Comparison of ENCODE assay signal across 8 mouse cellular contexts in genomic region chr7:116039196-116039537, GRCm38 (mm10). TPM values are rescaled to one million over a fixed set of nuclear protein-coding genes. Genes with fewer than 3 reads are reported as not detected.
DNase-seq lines count a peak whose midpoint lies in the region; ATAC-seq lines count a peak whose summit lies in the region.

TSS of gene 1110004F10Rik (plus strand) at chr7:116039397.

- WGBS in heart, embryonic 10.5 days = under 1% methylated on average over 11 of the region's 11 CpGs

- DNase-seq in adrenal gland, adult 18-20 months (ENCODE audit: low spot score in 2 of 2) = peak; percentile 7 to 22
- DNase-seq in adrenal gland, adult (ENCODE audit: inconsistent age in 2 of 2, low spot score in 1 of 2) = no peak
- DNase-seq in urinary bladder, postnatal 25 days (ENCODE audit: low spot score) = peak; percentile 5
- DNase-seq in urinary bladder, postnatal 10 days (ENCODE audit: low spot score) = no peak
- no peak for DNase-seq in heart, embryonic 10.5 days (ENCODE audit: low spot score)
- peak in 1 of 2 experiments; percentile 23 for DNase-seq in layer of hippocampus, postnatal 10 days (ENCODE audit: low spot score in 2 of 2)
- DNase-seq in T-cell, adult 2 months (ENCODE audit: low spot score) = no peak

- H3K27me3 ChIP-seq in heart, embryonic 10.5 days (ENCODE audit: insufficient read depth, poor library complexity, severe bottlenecking) = peaks cover 67% of the 10 kb centered on the region

- H3K4me1 ChIP-seq in heart, embryonic 10.5 days = peaks cover 36% of the 10 kb centered on the region

- peak within 1 kb of the TSS; percentile 72 for H3K4me3 ChIP-seq in heart, embryonic 10.5 days

- ATAC-seq in megakaryocyte progenitor cell, adult 5-6 weeks (replicated peaks; ENCODE audit: poor library complexity) = no peak

- H3K9me3 ChIP-seq in heart, embryonic 10.5 days = no peaks in the 10 kb centered on the region

- H3K36me3 ChIP-seq in heart, embryonic 10.5 days = no peaks in the 10 kb centered on the region

- peak within 1 kb of the TSS; percentile 78 for H3K27ac ChIP-seq in heart, embryonic 10.5 days

RNA-seq across cellular contexts. Expression of gene 1110004F10Rik, which starts in this region (rescaled TPM):
- total RNA-seq in adrenal gland, adult 18-20 months (2021) = 100 to 1,000 TPM in 1 of 2 experiments, 10 to 100 TPM in 1; 97.8 to 105 TPM
- 208 and 252 TPM in 2 replicates for polyA plus RNA-seq in heart, embryonic 10.5 days (2016; fragmentation: Nextera tagmentation; extraction: Ambion mirVana)
- 100 to 1,000 TPM; 115 to 147 TPM for total RNA-seq in layer of hippocampus, postnatal 10 days (2021)
- 146 and 157 TPM in 2 replicates for total RNA-seq in megakaryocyte progenitor cell, adult 5-6 weeks (2015)
- 268 and 289 TPM in 2 replicates for total RNA-seq in megakaryocyte progenitor cell, adult 5-6 weeks (2017)

Comparison
In these comparisons a context has a peak if more than half of its experiments do, and no peak if none do; other contexts are left out.
1. DNase-seq: peak in adrenal gland, adult 18-20 months (2 of 2) and urinary bladder, postnatal 25 days (single experiment); none in adrenal gland, adult (0 of 2), urinary bladder, postnatal 10 days (single experiment), heart, embryonic 10.5 days (single experiment) and T-cell, adult 2 months (single experiment).